Mouse (Mus musculus) intestine, embryonic 16.5 days (tissue): Measurements from ENCODE around the gene Myo1h. TPM values are rescaled to one million over a fixed set of nuclear protein-coding genes. Genes with fewer than 3 reads are reported as not detected.

Experiments
- ATAC-seq: fragments of 200-750 bp; cut with Nextera tagmentation; 2 replicates; pipeline ENCODE4 v1.8.0; 2017; ENCODE audit warnings: moderate TSS enrichment, moderate library complexity
- H3K27ac ChIP-seq: fragments of 300-500 bp; sonication (generic); 2 replicates; pipeline ENCODE4 v1.5.1; 2014; ENCODE audit warnings: mild to moderate bottlenecking, low read length
- H3K27me3 ChIP-seq: fragments of 300-500 bp; sonication (generic); replicated peaks from 2 replicates; pipeline ENCODE4 v1.6.1; 2014; ENCODE audit warnings: low read length, control low read depth, mixed read lengths; ENCODE audit not compliant: control insufficient read depth, insufficient read depth
- H3K36me3 ChIP-seq: fragments of 300-500 bp; sonication (generic); 2 replicates; pipeline ENCODE4 v1.6.1; 2014; ENCODE audit warnings: low read length, control low read depth; ENCODE audit not compliant: control insufficient read depth, insufficient read depth
- H3K4me1 ChIP-seq: fragments of 300-500 bp; sonication (generic); 2 replicates; pipeline ENCODE4 v1.6.1; 2014; ENCODE audit warnings: low read length, control low read depth, mixed read lengths; ENCODE audit not compliant: control insufficient read depth, insufficient read depth
- H3K4me2 ChIP-seq: fragments of 300-500 bp; sonication (generic); 2 replicates; pipeline ENCODE4 v1.6.1; 2014; ENCODE audit warnings: low read depth, low read length, control low read depth
- H3K4me3 ChIP-seq: fragments of 300-500 bp; sonication (generic); 2 replicates; pipeline ENCODE4 v1.5.1; 2014; ENCODE audit warnings: mild to moderate bottlenecking, low read length
- H3K9ac ChIP-seq: fragments of 300-500 bp; sonication (generic); 2 replicates; pipeline ENCODE4 v1.6.1; 2014; ENCODE audit warnings: low read depth, low read length
- H3K9me3 ChIP-seq: fragments of 300-500 bp; sonication (generic); 2 replicates; pipeline ENCODE4 v1.6.1; 2016; ENCODE audit warnings: low read length, control low read depth; ENCODE audit not compliant: control insufficient read depth
- WGBS: fragments of 180-500 bp; shearing (Covaris S2); extraction: QIAGEN DNeasy Blood & Tissue Kit; methylation state at CpG from one replicate; pipeline ENCODE4 v1.1.7; 2014; 5-methylcytosine and 5-hydroxymethylcytosine counted together
- polyA plus RNA-seq: library from polyadenylated mRNA; unstranded; fragments of >200 nt; fragmentation: Nextera tagmentation; extraction: Ambion mirVana; gene quantifications from 2 replicates; pipeline ENCODE4 v1.2.1, GENCODE M21; 2015

Gene Myo1h
- polyA plus RNA-seq, 1 experiment from 2014 or later = 5.9 TPM

GRCm38 (mm10) chr5:114306496-114306895 lies 17.5 kb downstream of the Myo1h start:
- WGBS = 65% methylated on average over 5 of the region's 5 CpGs
- no peaks in the 10 kb centered on the region for H3K27me3 ChIP-seq
- H3K4me1 ChIP-seq = peaks cover 6% of the 10 kb centered on the region; the same call in 1 of the 2 replicates
- H3K9ac ChIP-seq = no peak overlapping the region
- H3K4me2 ChIP-seq = no peak overlapping the region
- no peak for ATAC-seq
- H3K4me3 ChIP-seq = no peak overlapping the region
- no peak overlapping the region for H3K27ac ChIP-seq
- no peaks in the 10 kb centered on the region for H3K36me3 ChIP-seq
- no peaks in the 10 kb centered on the region for H3K9me3 ChIP-seq

DNA sequence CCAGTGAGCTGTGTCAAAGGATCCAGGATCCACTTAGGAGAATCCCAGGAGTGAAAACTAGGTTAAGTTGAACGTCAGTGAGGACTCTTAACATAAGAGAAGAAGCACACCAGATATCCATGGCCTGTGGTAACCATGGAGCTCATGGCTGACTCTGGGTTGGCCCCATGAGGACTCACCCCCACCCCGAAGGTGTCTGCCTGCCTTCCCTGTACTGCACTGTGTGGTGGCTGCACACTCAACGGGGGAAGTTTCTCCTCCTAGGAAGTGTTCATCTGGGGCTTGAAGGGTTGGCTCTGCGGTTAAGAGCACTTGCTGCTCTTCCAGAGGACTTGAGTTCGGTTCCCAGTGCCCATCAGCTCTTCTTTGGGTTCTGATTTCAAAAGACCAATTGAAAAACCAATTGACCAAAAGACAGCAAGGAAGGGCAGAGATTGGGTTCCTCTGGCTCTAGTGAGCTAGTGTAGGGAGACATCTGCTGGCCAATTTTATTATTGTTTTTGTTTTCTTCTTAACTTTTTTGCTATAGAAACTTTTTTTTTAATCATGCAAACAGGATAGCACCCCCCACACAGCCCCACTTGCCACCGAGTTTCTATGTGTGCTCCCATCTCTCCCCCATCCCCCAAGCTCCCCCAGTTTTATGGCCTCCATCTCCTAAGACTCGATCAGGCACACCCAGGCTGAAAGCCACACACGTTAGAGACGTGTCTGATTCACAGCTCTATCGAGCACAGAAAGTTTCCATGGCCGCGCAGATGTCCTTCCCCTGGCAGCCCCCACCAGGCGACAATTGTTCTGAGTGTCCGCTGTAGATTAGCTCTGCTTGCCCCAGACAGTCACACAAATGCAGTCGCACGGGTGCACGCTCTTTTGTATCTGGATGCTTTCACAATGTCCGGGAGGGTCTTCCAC lies 20.1 kb downstream of the Myo1h start:
- H3K27ac ChIP-seq = no peak overlapping the region
- no peaks in the 10 kb centered on the region for H3K36me3 ChIP-seq
- H3K27me3 ChIP-seq = no peaks in the 10 kb centered on the region
- 37% methylated on average over 18 of the region's 18 CpGs for WGBS
- H3K4me1 ChIP-seq = peaks cover 6% of the 10 kb centered on the region; the same call in 1 of the 2 replicates
- peak overlapping the region; percentile 47; the same call in 1 of the 2 replicates for H3K9ac ChIP-seq
- H3K9me3 ChIP-seq = no peaks in the 10 kb centered on the region
- peak overlapping the region; percentile 51 for H3K4me2 ChIP-seq
- H3K4me3 ChIP-seq = peak overlapping the region; percentile 25
- ATAC-seq = peak; percentile 44; the same call in 1 of the 2 replicates

DNA sequence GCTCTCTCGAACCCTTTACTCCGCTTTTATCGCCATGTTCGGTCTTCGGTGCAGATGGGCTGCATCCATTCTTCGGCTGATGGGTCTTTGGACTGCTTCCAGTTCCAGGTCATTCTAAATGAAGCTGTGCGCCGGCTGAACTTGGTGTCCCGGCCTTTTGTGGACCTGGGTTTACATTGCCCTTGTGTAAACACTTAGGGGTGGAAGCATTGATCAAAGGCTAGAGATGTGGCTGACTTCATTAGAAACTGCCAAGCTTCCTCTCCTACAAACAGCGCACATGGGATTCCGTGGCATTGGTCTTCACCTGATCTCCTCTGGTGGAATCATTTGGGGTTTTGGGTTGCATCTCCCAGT lies 20.7 kb downstream of the Myo1h start:
- H3K9ac ChIP-seq = peak overlapping the region; percentile 47; the same call in 1 of the 2 replicates
- H3K9me3 ChIP-seq = no peaks in the 10 kb centered on the region
- WGBS = 22% methylated on average over 11 of the region's 11 CpGs
- peak overlapping the region; percentile 25 for H3K4me3 ChIP-seq
- no peaks in the 10 kb centered on the region for H3K36me3 ChIP-seq
- ATAC-seq = no peak
- no peaks in the 10 kb centered on the region for H3K27me3 ChIP-seq
- peak overlapping the region; percentile 51 for H3K4me2 ChIP-seq
- H3K27ac ChIP-seq = no peak overlapping the region
- peaks cover 7% of the 10 kb centered on the region; the same call in 1 of the 2 replicates for H3K4me1 ChIP-seq

DNA sequence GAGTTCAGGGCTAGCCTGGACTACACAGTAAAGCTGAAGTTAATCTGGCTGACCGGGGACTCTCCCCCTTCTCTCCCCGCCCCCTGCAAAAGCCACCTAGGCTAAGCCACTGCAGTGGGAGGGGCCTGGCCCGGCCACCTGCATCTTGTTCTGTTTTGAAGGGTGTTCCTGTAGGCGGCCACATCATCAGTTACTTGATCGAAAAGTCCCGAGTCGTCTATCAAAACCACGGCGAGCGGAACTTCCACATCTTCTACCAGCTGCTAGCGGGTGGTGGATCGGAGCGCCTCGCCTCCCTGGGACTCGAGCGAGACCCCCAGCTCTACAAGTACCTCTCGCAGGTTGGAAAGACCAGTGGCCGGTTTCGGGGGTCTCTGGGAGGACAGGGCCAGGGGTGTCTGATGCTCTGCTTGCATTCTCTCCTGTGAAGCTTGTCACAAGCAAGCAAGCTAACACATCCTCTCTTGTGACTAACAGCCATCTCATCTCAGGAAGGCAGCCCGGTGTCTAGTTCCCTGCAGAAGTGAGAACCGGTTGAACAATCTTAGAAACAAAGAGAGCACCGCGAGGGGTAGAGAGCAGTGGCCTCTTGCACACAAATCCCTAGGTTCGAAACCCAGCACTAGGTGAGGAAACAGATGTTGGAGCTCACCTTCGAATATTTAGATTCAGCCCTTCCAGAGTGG lies 34.3 kb downstream of the Myo1h start:
- no peaks in the 10 kb centered on the region for H3K36me3 ChIP-seq
- 61% methylated on average over 25 of the region's 25 CpGs for WGBS
- H3K4me2 ChIP-seq = no peak overlapping the region
- no peaks in the 10 kb centered on the region for H3K9me3 ChIP-seq
- no peaks in the 10 kb centered on the region for H3K27me3 ChIP-seq
- H3K27ac ChIP-seq = no peak overlapping the region
- no peak overlapping the region for H3K4me3 ChIP-seq
- ATAC-seq = 0 out of 2 replicates have a peak, but pooled peaks have one; percentile 18
- H3K4me1 ChIP-seq = no peaks in the 10 kb centered on the region
- no peak overlapping the region; the same call in 1 of the 2 replicates for H3K9ac ChIP-seq

DNA sequence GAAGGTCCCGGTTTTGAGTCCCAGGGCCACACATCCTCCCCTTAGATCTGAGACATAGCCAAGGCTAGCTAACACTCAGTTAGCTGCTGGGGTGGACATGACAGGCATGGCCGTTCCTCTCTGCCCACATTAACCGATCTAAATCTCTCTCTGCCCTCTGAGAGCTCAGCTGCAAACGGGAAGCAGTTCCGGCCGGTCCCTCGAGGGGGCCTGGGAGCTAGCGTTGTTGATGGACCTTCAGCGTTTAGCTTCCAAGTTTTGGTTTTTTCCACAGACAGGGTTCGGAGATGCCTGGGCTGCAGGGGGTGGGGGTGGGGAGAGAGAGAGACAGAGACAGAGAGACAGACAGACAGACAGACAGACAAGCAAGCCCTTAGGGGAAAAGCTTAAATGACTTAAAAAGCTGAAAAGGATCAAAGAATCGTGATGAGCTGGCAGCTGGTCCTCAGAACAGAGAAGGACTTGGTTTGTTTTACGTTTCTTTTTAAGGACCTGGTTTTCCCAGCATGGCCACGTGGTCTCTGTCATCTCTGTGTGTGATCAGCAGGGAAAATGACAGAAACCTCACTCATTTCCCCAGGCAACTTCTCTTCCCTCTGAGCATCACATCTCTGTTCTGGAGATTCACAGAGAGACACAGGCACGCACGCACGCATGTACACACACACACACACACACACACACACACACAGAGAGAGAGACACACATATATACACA lies 35.0 kb downstream of the Myo1h start:
- Histone ChIP-seq H3K9ac (no peak overlapping the region; the same call in 1 of the 2 replicates), H3K4me1 (no peaks in the 10 kb centered on the region), H3K27me3 (no peaks in the 10 kb centered on the region), H3K4me2 (0 out of 2 replicates have a peak overlapping the region, but pooled peaks have one; percentile 22), H3K4me3 (no peak overlapping the region), H3K27ac (no peak overlapping the region), H3K36me3 (no peaks in the 10 kb centered on the region), H3K9me3 (no peaks in the 10 kb centered on the region)
- 19% methylated on average over 16 of the region's 16 CpGs for WGBS
- no peak for ATAC-seq

DNA sequence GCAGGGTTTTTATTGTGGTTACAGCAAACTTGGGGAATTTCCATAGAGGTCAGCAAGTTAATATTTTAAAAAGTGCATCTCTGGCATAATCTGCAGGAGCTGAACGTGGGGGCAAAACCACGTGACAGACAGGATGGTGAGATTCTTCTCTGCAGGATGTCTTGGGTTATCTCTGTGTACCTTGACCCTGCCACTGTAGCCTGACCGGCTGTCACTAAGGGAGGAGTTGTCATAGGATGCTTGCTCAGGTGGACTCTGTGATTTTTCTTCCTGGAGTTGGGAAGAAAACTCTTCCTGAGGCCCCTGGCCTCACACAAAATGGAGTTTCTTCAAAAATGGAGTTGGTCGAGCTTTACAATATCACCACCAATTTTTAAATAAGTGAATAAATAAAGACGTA lies 54.0 kb downstream of the Myo1h start:
- no peak overlapping the region for H3K4me2 ChIP-seq
- H3K9ac ChIP-seq = no peak overlapping the region
- no peak overlapping the region for H3K27ac ChIP-seq
- no peaks in the 10 kb centered on the region for H3K27me3 ChIP-seq
- no peaks in the 10 kb centered on the region for H3K4me1 ChIP-seq
- H3K36me3 ChIP-seq = no peaks in the 10 kb centered on the region
- H3K4me3 ChIP-seq = no peak overlapping the region
- 63% methylated on average over 5 of the region's 5 CpGs for WGBS
- ATAC-seq = peak; percentile 75
- no peaks in the 10 kb centered on the region for H3K9me3 ChIP-seq

GRCm38 (mm10) chr5:114343612-114344011 lies 54.6 kb downstream of the Myo1h start:
- Histone ChIP-seq H3K27ac (no peak overlapping the region), H3K9ac (no peak overlapping the region), H3K36me3 (no peaks in the 10 kb centered on the region), H3K4me3 (no peak overlapping the region), H3K4me1 (no peaks in the 10 kb centered on the region), H3K4me2 (no peak overlapping the region), H3K9me3 (no peaks in the 10 kb centered on the region), H3K27me3 (no peaks in the 10 kb centered on the region)
- no peak for ATAC-seq
- WGBS = 83% methylated on average over 7 of the region's 7 CpGs

- Histone ChIP-seq H3K9me3 (no peaks in the 10 kb centered on the region), H3K36me3 (no peaks in the 10 kb centered on the region), H3K4me1 (no peaks in the 10 kb centered on the region), H3K27me3 (no peaks in the 10 kb centered on the region), H3K4me2 (no peak overlapping the region), H3K9ac (no peak overlapping the region), H3K27ac (no peak overlapping the region), H3K4me3 (no peak overlapping the region)
- ATAC-seq = peak; percentile 76
- WGBS = 51% methylated on average over 3 of the region's 3 CpGs
Observed at GRCm38 (mm10) chr5:114345538-114345937, 56.6 kb downstream of the Myo1h start.

GRCm38 (mm10) chr5:114347005-114347404 lies 58.0 kb downstream of the Myo1h start:
- 83% methylated on average over 10 of the region's 10 CpGs for WGBS
- H3K27ac ChIP-seq = no peak overlapping the region
- no peak overlapping the region for H3K4me2 ChIP-seq
- no peak overlapping the region for H3K9ac ChIP-seq
- H3K36me3 ChIP-seq = no peaks in the 10 kb centered on the region
- H3K27me3 ChIP-seq = no peaks in the 10 kb centered on the region
- no peak overlapping the region for H3K4me3 ChIP-seq
- no peaks in the 10 kb centered on the region for H3K9me3 ChIP-seq
- no peak for ATAC-seq
- no peaks in the 10 kb centered on the region for H3K4me1 ChIP-seq
